Mouse (Mus musculus): ENCODE data around the gene Clec2d. TPM values are rescaled to one million over a fixed set of nuclear protein-coding genes. Genes with fewer than 3 reads are reported as not detected.
"Not testable (repeated sequence)": the region's sequence is repeated elsewhere in the genome, so short reads cannot be mapped to it uniquely, and the experiment has no call there.

The Clec2d gene
- polyA plus RNA-seq, 1 experiment from 2014 or later, result not detected

DNA sequence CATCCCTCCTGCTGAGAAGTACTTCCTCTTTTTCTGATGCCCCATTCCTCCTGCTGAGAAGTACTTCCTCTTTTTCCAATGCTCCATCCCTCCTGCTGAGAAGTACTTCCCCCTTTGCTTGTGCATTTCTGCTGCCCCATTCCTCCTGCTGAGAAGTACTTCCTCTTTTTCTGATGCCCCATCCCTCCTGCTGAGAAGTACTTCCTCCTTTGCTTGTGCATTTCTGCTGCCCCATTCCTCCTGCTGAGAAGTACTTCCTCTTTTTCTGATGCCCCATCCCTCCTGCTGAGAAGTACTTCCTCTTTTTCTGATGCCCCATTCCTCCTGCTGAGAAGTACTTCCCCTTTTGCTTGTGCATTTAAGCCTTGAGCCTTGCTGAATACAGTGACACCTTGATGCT lies 19.7 kb downstream of the Clec2d start:
- not testable (repeated sequence) for H3K27ac ChIP-seq; H3K9me3 ChIP-seq; H3K4me1 ChIP-seq (replicated peaks); H3K27me3 ChIP-seq; H3K4me3 ChIP-seq; ATAC-seq (ENCODE audit: low FRiP score); H3K36me3 ChIP-seq; H3K4me2 ChIP-seq; H3K9ac ChIP-seq

DNA sequence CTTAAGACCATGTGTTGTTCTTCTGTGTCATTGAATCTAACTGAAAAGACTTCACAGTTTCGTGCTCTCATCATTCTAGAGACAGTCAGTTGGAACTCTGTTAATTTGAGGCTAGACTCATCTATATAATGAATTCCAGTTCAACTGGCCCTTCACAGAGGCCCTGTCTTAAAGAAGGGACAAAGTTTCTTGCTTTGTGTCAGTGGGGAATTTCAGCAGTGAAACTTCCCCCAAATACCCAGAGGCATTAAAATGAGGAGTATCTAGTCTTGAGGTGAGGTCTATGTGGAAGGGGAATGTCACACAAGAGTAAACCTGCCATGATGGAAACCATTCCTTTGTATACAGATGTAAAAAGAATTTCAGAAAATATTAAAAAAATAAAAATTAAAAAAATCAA lies 21.9 kb downstream of the Clec2d start:
- Histone ChIP-seq H3K27ac (no peak overlapping the region), H3K9me3 (no peaks in the 10 kb centered on the region), H3K4me3 (no peak overlapping the region), H3K4me2 (no peak overlapping the region), H3K27me3 (no peaks in the 10 kb centered on the region), H3K9ac (no peak overlapping the region), H3K36me3 (no peaks in the 10 kb centered on the region), H3K4me1 (replicated peaks) (no peaks in the 10 kb centered on the region)
- 93% methylated on average over 1 of the region's 1 CpGs for WGBS
- ATAC-seq (ENCODE audit: low FRiP score), result no peak

DNA sequence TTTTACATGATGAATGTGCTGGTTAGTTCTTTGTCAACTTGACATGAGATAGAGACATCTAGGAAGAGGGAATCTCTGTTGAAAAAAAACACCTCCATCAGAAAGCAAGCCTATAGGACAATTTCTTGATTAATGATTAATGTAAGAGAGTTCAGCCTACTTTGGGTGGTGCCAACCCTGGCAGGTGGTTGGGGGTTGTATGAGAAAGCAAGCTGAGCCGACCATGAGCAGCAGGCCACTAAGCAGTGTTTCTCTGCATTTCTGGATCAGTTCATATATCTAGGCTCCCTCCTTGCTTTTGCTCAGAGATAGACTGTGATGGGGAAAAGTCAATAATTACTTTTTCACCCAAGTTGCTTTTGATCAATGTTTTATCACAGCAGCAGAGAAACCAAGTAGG lies 23.9 kb downstream of the Clec2d start:
- H3K4me1 ChIP-seq (replicated peaks), result no peaks in the 10 kb centered on the region
- no peaks in the 10 kb centered on the region for H3K9me3 ChIP-seq
- WGBS, result 77% methylated on average over 1 of the region's 1 CpGs
- no peak overlapping the region for H3K27ac ChIP-seq
- no peaks in the 10 kb centered on the region for H3K27me3 ChIP-seq
- no peak overlapping the region for H3K4me2 ChIP-seq
- ATAC-seq (ENCODE audit: low FRiP score), result no peak
- no peak overlapping the region for H3K4me3 ChIP-seq
- no peaks in the 10 kb centered on the region for H3K36me3 ChIP-seq
- H3K9ac ChIP-seq, result no peak overlapping the region

DNA sequence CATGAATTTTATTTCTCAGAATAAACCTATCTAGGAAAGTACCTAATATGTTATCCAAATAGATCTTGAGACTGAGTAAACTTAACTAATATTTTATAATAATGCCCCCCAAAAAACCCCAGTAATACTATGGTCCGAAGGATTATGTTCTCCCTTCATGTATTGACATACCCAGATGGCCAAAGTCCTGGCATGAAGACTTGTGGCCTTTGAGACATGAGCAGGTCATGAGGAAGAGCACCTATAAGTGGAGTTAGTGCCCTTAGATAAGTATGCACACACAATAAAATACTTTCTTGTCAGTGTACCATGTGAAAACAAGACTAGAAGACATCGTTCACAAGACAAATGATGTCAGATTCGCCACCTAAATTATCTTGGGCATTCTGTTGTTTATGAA lies 24.4 kb downstream of the Clec2d start:
- no peak for ATAC-seq (ENCODE audit: low FRiP score)
- Histone ChIP-seq H3K9me3 (no peaks in the 10 kb centered on the region), H3K27me3 (no peaks in the 10 kb centered on the region), H3K36me3 (no peaks in the 10 kb centered on the region), H3K27ac (no peak overlapping the region), H3K4me1 (replicated peaks) (no peaks in the 10 kb centered on the region), H3K9ac (no peak overlapping the region), H3K4me2 (no peak overlapping the region), H3K4me3 (no peak overlapping the region)
- 95% methylated on average over 3 of the region's 3 CpGs for WGBS

GRCm38 (mm10) chr6:129208891-129209519 lies 28.6 kb downstream of the Clec2d start:
- Histone ChIP-seq H3K9me3 (no peaks in the 10 kb centered on the region), H3K27me3 (no peaks in the 10 kb centered on the region), H3K9ac (no peak overlapping the region), H3K36me3 (no peaks in the 10 kb centered on the region), H3K4me3 (no peak overlapping the region), H3K4me2 (no peak overlapping the region), H3K27ac (no peak overlapping the region), H3K4me1 (replicated peaks) (no peaks in the 10 kb centered on the region)
- no peak for ATAC-seq (ENCODE audit: low FRiP score)
- WGBS, result 93% methylated on average over 5 of the region's 5 CpGs

DNA sequence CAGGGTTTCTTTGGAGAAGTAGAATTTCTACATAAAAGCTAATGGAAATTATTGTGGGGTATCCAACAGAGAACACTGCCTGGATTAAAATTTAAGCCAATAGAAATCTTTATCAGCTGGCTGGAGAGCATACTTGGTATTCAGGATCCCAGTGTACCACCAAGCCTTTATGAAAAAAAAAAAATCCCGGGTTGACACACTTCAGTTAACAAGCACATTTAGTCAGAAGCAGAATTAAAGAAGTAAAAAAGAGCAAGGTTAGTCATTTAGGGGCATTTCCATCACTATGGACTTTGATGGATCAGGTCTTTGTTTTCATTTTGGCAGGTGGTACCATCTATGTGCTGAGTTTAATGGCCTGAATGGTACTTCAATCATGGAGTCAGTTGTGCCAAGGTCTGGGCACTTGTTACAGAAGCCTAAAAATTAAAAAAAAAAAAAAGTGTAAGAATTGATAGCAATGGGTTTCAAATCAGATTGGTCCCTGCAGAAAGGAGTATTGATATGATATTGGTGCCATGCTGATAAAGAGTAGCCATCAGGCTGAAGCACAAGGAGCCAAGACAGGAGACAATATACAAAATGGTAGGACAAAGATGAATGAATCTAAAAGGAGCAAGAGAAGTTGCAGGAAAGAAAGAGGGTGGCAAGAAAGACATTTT lies 29.5 kb downstream of the Clec2d start:
- Histone ChIP-seq H3K27ac (no peak overlapping the region), H3K9ac (no peak overlapping the region)
- 84% methylated on average over 1 of the region's 1 CpGs for WGBS

DNA sequence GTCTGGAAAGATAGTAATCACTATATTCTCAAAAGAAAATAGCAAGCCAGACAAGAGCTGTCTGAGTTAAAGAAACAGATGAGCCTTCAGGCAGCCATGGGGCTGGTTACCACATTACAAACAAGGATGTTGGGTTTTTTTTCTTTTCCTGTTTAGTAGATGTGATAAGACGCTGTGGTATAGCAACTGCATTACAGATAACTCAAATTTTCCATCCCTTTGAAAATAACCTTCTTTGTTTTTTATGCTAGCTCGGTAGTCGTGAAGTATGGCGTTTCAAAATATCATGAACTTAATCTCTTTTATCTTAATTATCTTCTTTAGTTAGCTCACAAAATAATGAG lies 30.0 kb downstream of the Clec2d start:
- no peaks in the 10 kb centered on the region for H3K4me1 ChIP-seq (replicated peaks)
- H3K9ac ChIP-seq, result no peak overlapping the region
- H3K9me3 ChIP-seq, result no peaks in the 10 kb centered on the region
- 88% methylated on average over 4 of the region's 4 CpGs for WGBS
- no peak for ATAC-seq (ENCODE audit: low FRiP score)
- no peaks in the 10 kb centered on the region for H3K27me3 ChIP-seq
- H3K36me3 ChIP-seq, result no peaks in the 10 kb centered on the region
- no peak overlapping the region for H3K4me3 ChIP-seq
- H3K27ac ChIP-seq, result no peak overlapping the region
- H3K4me2 ChIP-seq, result no peak overlapping the region

More for the DNA sequence above, 29.5 kb downstream of the Clec2d start:
- no peak overlapping the region for H3K4me2 ChIP-seq
- no peak for ATAC-seq (ENCODE audit: low FRiP score)
- no peaks in the 10 kb centered on the region for H3K9me3 ChIP-seq
- no peaks in the 10 kb centered on the region for H3K27me3 ChIP-seq
- no peak overlapping the region for H3K4me3 ChIP-seq
- H3K4me1 ChIP-seq (replicated peaks), result no peaks in the 10 kb centered on the region
- H3K36me3 ChIP-seq, result no peaks in the 10 kb centered on the region

- Histone ChIP-seq H3K4me2 (no peak overlapping the region), H3K9ac (no peak overlapping the region), H3K36me3 (no peaks in the 10 kb centered on the region), H3K9me3 (0 out of 2 replicates have a peak, but pooled peaks cover 4% of the 10 kb centered on the region), H3K4me1 (replicated peaks) (no peaks in the 10 kb centered on the region), H3K27me3 (no peaks in the 10 kb centered on the region), H3K4me3 (no peak overlapping the region), H3K27ac (no peak overlapping the region)
- no peak for ATAC-seq (ENCODE audit: low FRiP score)
Observed at GRCm38 (mm10) chr6:129212421-129213195, 32.2 kb downstream of the Clec2d start.

- H3K4me2 ChIP-seq, result no peak overlapping the region
Observed at GRCm38 (mm10) chr6:129213497-129213896, 33.1 kb downstream of the Clec2d start.

GRCm38 (mm10) chr6:129214263-129214662 lies 33.8 kb downstream of the Clec2d start:
- Histone ChIP-seq H3K36me3 (no peaks in the 10 kb centered on the region), H3K27me3 (no peaks in the 10 kb centered on the region), H3K4me1 (replicated peaks) (no peaks in the 10 kb centered on the region), H3K9me3 (0 out of 2 replicates have a peak, but pooled peaks cover 4% of the 10 kb centered on the region), H3K4me2 (no peak overlapping the region), H3K27ac (no peak overlapping the region), H3K4me3 (no peak overlapping the region), H3K9ac (no peak overlapping the region)
- no peak for ATAC-seq (ENCODE audit: low FRiP score)
- 92% methylated on average over 2 of the region's 2 CpGs for WGBS

More at GRCm38 (mm10) chr6:129213497-129213896, 33.1 kb downstream of the Clec2d start:
- 86% methylated on average over 1 of the region's 1 CpGs for WGBS
- no peak for ATAC-seq (ENCODE audit: low FRiP score)
- Histone ChIP-seq H3K9me3 (0 out of 2 replicates have a peak, but pooled peaks cover 4% of the 10 kb centered on the region), H3K4me1 (replicated peaks) (no peaks in the 10 kb centered on the region), H3K27ac (no peak overlapping the region), H3K27me3 (no peaks in the 10 kb centered on the region), H3K4me3 (no peak overlapping the region), H3K9ac (no peak overlapping the region), H3K36me3 (no peaks in the 10 kb centered on the region)

DNA sequence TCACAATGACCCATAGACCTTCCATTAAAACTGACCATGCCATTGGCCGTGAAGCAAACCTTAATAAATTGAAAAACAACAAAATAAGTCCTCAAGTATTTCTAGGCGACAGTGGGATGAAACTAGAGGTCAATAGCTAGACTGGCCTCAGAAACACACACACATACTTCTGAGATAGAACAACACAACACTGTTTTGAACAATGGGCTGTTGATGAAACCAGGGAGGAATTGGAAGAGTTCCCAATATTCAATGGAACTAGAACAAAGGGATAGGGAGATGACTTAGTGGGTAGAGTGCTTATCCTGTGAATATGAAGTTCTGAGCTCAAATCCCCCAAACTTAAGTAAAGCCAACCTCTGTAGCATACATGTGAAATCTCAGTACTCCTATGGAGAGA lies 34.6 kb downstream of the Clec2d start:
- 83% methylated on average over 2 of the region's 2 CpGs for WGBS
- Histone ChIP-seq H3K27ac (no peak overlapping the region), H3K9ac (no peak overlapping the region), H3K4me3 (no peak overlapping the region), H3K27me3 (no peaks in the 10 kb centered on the region), H3K36me3 (no peaks in the 10 kb centered on the region), H3K9me3 (0 out of 2 replicates have a peak, but pooled peaks cover 4% of the 10 kb centered on the region), H3K4me1 (replicated peaks) (no peaks in the 10 kb centered on the region), H3K4me2 (no peak overlapping the region)
- no peak for ATAC-seq (ENCODE audit: low FRiP score)

DNA sequence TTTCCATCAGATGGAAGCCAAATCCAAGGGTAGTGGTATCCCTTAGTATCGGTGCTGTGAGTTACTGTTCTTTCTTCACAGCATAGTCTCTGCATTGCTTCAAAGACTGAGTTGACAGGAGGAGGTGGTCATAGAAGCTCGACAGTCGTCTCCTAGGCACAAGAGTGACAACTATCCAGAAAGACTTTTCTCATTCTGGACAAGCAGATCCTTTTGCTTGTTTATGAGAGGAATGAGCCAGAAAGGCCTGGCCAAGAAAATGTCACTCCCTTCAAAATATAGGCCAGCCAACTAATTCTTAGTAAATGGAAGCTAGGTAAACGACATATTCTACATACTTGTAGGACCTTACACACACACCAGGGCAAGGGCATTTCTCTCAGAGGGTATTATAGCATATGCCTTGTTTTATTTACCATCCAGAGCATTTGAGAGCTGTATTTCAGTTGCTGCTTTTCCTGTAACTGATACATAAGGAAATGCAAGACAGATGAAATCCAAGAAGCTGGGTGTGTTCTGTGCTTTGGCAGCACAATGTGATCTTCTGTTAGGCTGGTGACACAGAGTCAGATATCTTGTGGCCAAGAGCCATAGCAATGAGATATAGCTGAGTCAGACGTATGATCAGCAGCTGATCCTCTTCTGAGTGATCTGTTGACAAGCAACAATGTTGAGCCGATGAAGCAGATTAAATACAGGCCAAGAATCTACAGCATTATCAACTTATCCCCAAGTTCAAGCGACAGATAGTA lies 35.6 kb downstream of the Clec2d start:
- no peak overlapping the region for H3K9ac ChIP-seq
- H3K27me3 ChIP-seq, result no peaks in the 10 kb centered on the region
- no peaks in the 10 kb centered on the region for H3K4me1 ChIP-seq (replicated peaks)
- WGBS, result 92% methylated on average over 7 of the region's 7 CpGs
- H3K4me2 ChIP-seq, result no peak overlapping the region
- H3K4me3 ChIP-seq, result no peak overlapping the region
- no peak for ATAC-seq (ENCODE audit: low FRiP score)
- no peaks in the 10 kb centered on the region for H3K36me3 ChIP-seq
- no peak overlapping the region for H3K27ac ChIP-seq
- 0 out of 2 replicates have a peak, but pooled peaks cover 4% of the 10 kb centered on the region for H3K9me3 ChIP-seq

Data from hindbrain, embryonic 13.5 days (tissue).